ENCODE assay signal across 20 mouse cellular contexts in genomic region chr14:103742150-103742549, GRCm38 (mm10).
DNase-seq lines count a peak whose midpoint lies in the region; ATAC-seq and TF ChIP-seq lines count a peak whose summit lies in the region.
"Had no signal": no experiment of that assay in that cellular context is flagged by ENCODE, and none has a peak within 500 bp of the region (broad histone marks: within the 10 kb centered on the region; RNA-seq: fewer than 3 reads in every experiment).

No protein-coding gene starts in this region.

- ATAC-seq in kidney, embryonic 15.5 days (replicated peaks; ENCODE audit: low FRiP score) = no peak
- no peak for ATAC-seq in liver, embryonic 12.5 days
- ATAC-seq: forebrain, embryonic 16.5 days; inflammation-experienced regulatory T-cells, adult 6 months; midbrain, embryonic 15.5 days had no signal

- H3K4me2 ChIP-seq in kidney, embryonic 15.5 days = no peak overlapping the region
- H3K4me2 ChIP-seq in liver, embryonic 12.5 days = no peak overlapping the region
- H3K4me2 ChIP-seq: embryonic facial prominence, embryonic 13.5 days; hindbrain, embryonic 12.5 days; liver, embryonic 11.5 days; lung, embryonic 15.5 days; midbrain, embryonic 15.5 days had no signal

- no peaks in the 10 kb centered on the region for H3K36me3 ChIP-seq in kidney, adult 2 months (ENCODE audit: control insufficient read depth, insufficient read depth, low read length)
- H3K36me3 ChIP-seq in kidney, embryonic 15.5 days = no peaks in the 10 kb centered on the region
- no peaks in the 10 kb centered on the region for H3K36me3 ChIP-seq in liver, embryonic 12.5 days
- H3K36me3 ChIP-seq: embryonic facial prominence, embryonic 13.5 days; hindbrain, embryonic 12.5 days; lung, embryonic 15.5 days; midbrain, embryonic 15.5 days had no signal

- TF ChIP-seq POLR2A in kidney, adult 2 months (IDR thresholded peaks at IDR 0.05; ENCODE audit: low read depth, low read length) = no peak

- intact Hi-C loops in heart, postnatal 25 days (cut with DNase I) = no loop called here

- no peak for TF ChIP-seq CTCF in kidney, adult 2 months (conservative IDR thresholded peaks at IDR 0.05; ENCODE audit: insufficient read depth, insufficient read length, low read depth, low read length)

- no peak overlapping the region for H3K9ac ChIP-seq in kidney, embryonic 15.5 days
- H3K9ac ChIP-seq in liver, embryonic 12.5 days = no peak overlapping the region
- H3K9ac ChIP-seq: embryonic facial prominence, embryonic 13.5 days; hindbrain, embryonic 12.5 days; lung, embryonic 15.5 days; midbrain, embryonic 15.5 days had no signal

- H3K4me3 ChIP-seq in kidney, adult 2 months (ENCODE audit: insufficient read depth, low read depth, low read length) = no peak overlapping the region
- H3K4me3 ChIP-seq in kidney, embryonic 15.5 days (replicated peaks) = no peak overlapping the region
- no peak overlapping the region for H3K4me3 ChIP-seq in liver, embryonic 12.5 days
- H3K4me3 ChIP-seq: embryonic facial prominence, embryonic 13.5 days; hindbrain, embryonic 12.5 days; lung, embryonic 15.5 days; megakaryocyte, embryonic 14.5 days; midbrain, embryonic 15.5 days; myocyte had no signal

- H3K27ac ChIP-seq in kidney, adult 2 months (ENCODE audit: insufficient read depth, low read depth, low read length) = peak overlapping the region; percentile 39; the same call in 1 of the 2 replicates
- no peak overlapping the region for H3K27ac ChIP-seq in kidney, embryonic 15.5 days
- H3K27ac ChIP-seq in liver, embryonic 12.5 days = no peak overlapping the region
- H3K27ac ChIP-seq: embryonic facial prominence, embryonic 13.5 days; hindbrain, embryonic 12.5 days; lung, embryonic 15.5 days; midbrain, embryonic 15.5 days had no signal

- H3K27me3 ChIP-seq in kidney, adult 2 months (replicated peaks; ENCODE audit: control insufficient read depth, insufficient read depth, low read length) = no peaks in the 10 kb centered on the region
- no peaks in the 10 kb centered on the region for H3K27me3 ChIP-seq in kidney, embryonic 15.5 days
- no peaks in the 10 kb centered on the region for H3K27me3 ChIP-seq in liver, embryonic 12.5 days (replicated peaks)
- H3K27me3 ChIP-seq: embryonic facial prominence, embryonic 13.5 days; hindbrain, embryonic 12.5 days; lung, embryonic 15.5 days; megakaryocyte, embryonic 14.5 days; midbrain, embryonic 15.5 days had no signal

- no peaks in the 10 kb centered on the region for H3K4me1 ChIP-seq in kidney, adult 2 months (ENCODE audit: control insufficient read depth, insufficient read depth, low read length)
- no peaks in the 10 kb centered on the region for H3K4me1 ChIP-seq in kidney, embryonic 15.5 days
- H3K4me1 ChIP-seq in liver, embryonic 12.5 days = no peaks in the 10 kb centered on the region
- H3K4me1 ChIP-seq: embryonic facial prominence, embryonic 13.5 days; hindbrain, embryonic 12.5 days; lung, embryonic 15.5 days; megakaryocyte, embryonic 14.5 days; midbrain, embryonic 15.5 days had no signal

- H3K9me3 ChIP-seq in kidney, embryonic 15.5 days (replicated peaks) = no peaks in the 10 kb centered on the region
- no peaks in the 10 kb centered on the region for H3K9me3 ChIP-seq in liver, embryonic 12.5 days (replicated peaks)
- H3K9me3 ChIP-seq: embryonic facial prominence, embryonic 13.5 days; hindbrain, embryonic 12.5 days; lung, embryonic 15.5 days; midbrain, embryonic 15.5 days had no signal

- DNase-seq in heart, adult 11 months = peak; percentile 96
- DNase-seq in heart, postnatal 25 days (ENCODE audit: low spot score) = no peak
- peak; percentile 75 for DNase-seq in kidney, adult 2 months
- peak; percentile 17 to 70 for DNase-seq in kidney, postnatal 25 days
- no peak for DNase-seq in ovary, postnatal 10 days (ENCODE audit: low spot score)
- DNase-seq: B cell, adult 2 months; cerebellum, adult 9-11 months; right cerebral cortex, postnatal 14 days; thymus, adult 2 months had no signal

- WGBS in kidney, adult 2 months = 74% methylated on average over 8 of the region's 8 CpGs
- WGBS in kidney, embryonic 15.5 days = 70% methylated on average over 8 of the region's 8 CpGs
- WGBS in liver, embryonic 12.5 days (ENCODE audit: insufficient replicate concordance) = 56% methylated on average over 8 of the region's 8 CpGs

Comparison
In these comparisons a context has a peak if more than half of its experiments do, and no peak if none do; other contexts are left out.
1. DNase-seq: peak in heart, adult 11 months (single experiment), kidney, adult 2 months (single experiment) and kidney, postnatal 25 days (2 of 2); none in heart, postnatal 25 days (single experiment) and ovary, postnatal 10 days (single experiment).